Mouse (Mus musculus): ENCODE data around the gene Avpr1b. TPM values are rescaled to one million over a fixed set of nuclear protein-coding genes. Genes with fewer than 3 reads are reported as not detected.
"Not testable (repeated sequence)": the region's sequence is repeated elsewhere in the genome, so short reads cannot be mapped to it uniquely, and the experiment has no call there.

Avpr1b gene
- polyA plus RNA-seq, 1 experiment from 2014 or later = not detected

- no peak overlapping the region for H3K27ac ChIP-seq
- no peaks in the 10 kb centered on the region for H3K36me3 ChIP-seq
- WGBS = 63% methylated on average over 3 of the region's 3 CpGs
- ATAC-seq = no peak
- no peaks in the 10 kb centered on the region for H3K27me3 ChIP-seq (replicated peaks)
- no peak overlapping the region for H3K9ac ChIP-seq
- no peak overlapping the region for H3K4me2 ChIP-seq (replicated peaks)
- no peak overlapping the region for H3K4me3 ChIP-seq (replicated peaks)
- no peaks in the 10 kb centered on the region for H3K4me1 ChIP-seq (replicated peaks)
- H3K9me3 ChIP-seq = no peaks in the 10 kb centered on the region
Observed at GRCm38 (mm10) chr1:131624175-131624835, 25.3 kb downstream of the Avpr1b start.

GRCm38 (mm10) chr1:131626200-131626599, 27.2 kb downstream of the Avpr1b start:
- ATAC-seq = no peak
- Histone ChIP-seq H3K4me2 (replicated peaks) (no peak overlapping the region), H3K9ac (no peak overlapping the region), H3K4me3 (replicated peaks) (no peak overlapping the region), H3K9me3 (no peaks in the 10 kb centered on the region), H3K27ac (no peak overlapping the region), H3K36me3 (no peaks in the 10 kb centered on the region), H3K27me3 (replicated peaks) (no peaks in the 10 kb centered on the region), H3K4me1 (replicated peaks) (no peaks in the 10 kb centered on the region)
- 88% methylated on average over 6 of the region's 6 CpGs for WGBS

- H3K27me3 ChIP-seq (replicated peaks); H3K4me3 ChIP-seq (replicated peaks); H3K4me1 ChIP-seq (replicated peaks); ATAC-seq; H3K36me3 ChIP-seq; H3K4me2 ChIP-seq (replicated peaks); H3K9ac ChIP-seq; H3K9me3 ChIP-seq; H3K27ac ChIP-seq: not testable (repeated sequence)
- WGBS = 53% methylated on average over 6 of the region's 6 CpGs
Observed at GRCm38 (mm10) chr1:131632216-131632615, 33.2 kb downstream of the Avpr1b start.

DNA sequence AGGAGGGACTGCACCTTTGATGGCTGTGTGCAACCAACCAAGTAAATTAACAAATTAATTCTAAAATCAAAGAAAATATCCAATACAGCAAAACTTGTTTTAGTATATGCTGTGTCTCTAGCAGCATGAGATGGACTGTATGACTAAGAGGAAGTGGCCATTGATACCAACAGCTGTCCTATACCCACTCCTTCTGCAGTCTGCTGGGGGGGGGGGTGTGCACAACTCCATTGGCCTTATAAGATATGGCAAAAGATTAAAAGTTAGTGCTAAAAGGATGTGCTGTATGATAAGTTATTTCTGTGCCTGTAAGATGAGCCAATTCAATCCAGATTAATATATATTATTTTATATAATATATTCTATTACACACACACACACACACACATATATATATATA, 35.5 kb downstream of the Avpr1b start:
- Histone ChIP-seq H3K4me2 (replicated peaks) (no peak overlapping the region), H3K4me1 (replicated peaks) (no peaks in the 10 kb centered on the region), H3K9me3 (no peaks in the 10 kb centered on the region)

GRCm38 (mm10) chr1:131637791-131638540, 38.9 kb downstream of the Avpr1b start, which contains the start of gene Ctse:
Ctse (plus strand) TSS chr1:131638306.
- H3K9ac ChIP-seq = no peak within 1 kb of the TSS
- ATAC-seq = peak; percentile 47; the same call in 1 of the 2 replicates
- H3K4me3 ChIP-seq (replicated peaks) = no peak within 1 kb of the TSS
- H3K27ac ChIP-seq = no peak within 1 kb of the TSS
- 53% methylated on average over 9 of the region's 9 CpGs for WGBS
- H3K27me3 ChIP-seq (replicated peaks) = no peaks in the 10 kb centered on the region
- H3K4me1 ChIP-seq (replicated peaks) = no peaks in the 10 kb centered on the region
- no peaks in the 10 kb centered on the region for H3K36me3 ChIP-seq
- H3K4me2 ChIP-seq (replicated peaks) = no peak within 1 kb of the TSS
- no peaks in the 10 kb centered on the region for H3K9me3 ChIP-seq

More for the DNA sequence above, 35.5 kb downstream of the Avpr1b start:
- ATAC-seq = no peak
- H3K9ac ChIP-seq = no peak overlapping the region
- H3K4me3 ChIP-seq (replicated peaks) = no peak overlapping the region
- no peaks in the 10 kb centered on the region for H3K27me3 ChIP-seq (replicated peaks)
- no peak overlapping the region for H3K27ac ChIP-seq
- H3K36me3 ChIP-seq = no peaks in the 10 kb centered on the region

GRCm38 (mm10) chr1:131638541-131639421, 39.7 kb downstream of the Avpr1b start:
- Histone ChIP-seq H3K27me3 (replicated peaks) (no peaks in the 10 kb centered on the region), H3K27ac (no peak overlapping the region), H3K36me3 (no peaks in the 10 kb centered on the region), H3K4me1 (replicated peaks) (no peaks in the 10 kb centered on the region), H3K4me3 (replicated peaks) (no peak overlapping the region), H3K9ac (no peak overlapping the region), H3K4me2 (replicated peaks) (no peak overlapping the region), H3K9me3 (no peaks in the 10 kb centered on the region)
- 72% methylated on average over 9 of the region's 9 CpGs for WGBS
- no peak for ATAC-seq

DNA sequence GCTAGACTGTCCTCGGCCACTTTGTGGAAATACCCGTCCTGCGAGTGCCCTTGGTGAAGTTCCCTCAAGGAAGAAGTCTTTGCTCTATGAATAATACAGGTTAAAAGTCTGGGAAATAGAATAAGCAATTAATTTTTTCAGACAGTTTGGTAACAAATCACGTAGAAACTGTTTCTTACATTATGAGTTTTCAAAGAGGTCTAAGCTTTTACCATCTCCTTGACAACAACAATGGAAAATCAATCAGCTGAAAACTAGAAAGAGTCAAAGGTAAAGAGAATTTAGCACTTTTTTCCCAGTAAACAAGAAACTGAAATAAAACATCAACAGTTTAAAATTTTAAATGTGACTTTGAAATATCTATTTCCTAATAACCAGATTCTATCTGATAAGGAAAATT, 41.0 kb downstream of the Avpr1b start:
- no peak overlapping the region for H3K9ac ChIP-seq
- ATAC-seq = no peak
- no peak overlapping the region for H3K27ac ChIP-seq
- H3K36me3 ChIP-seq = no peaks in the 10 kb centered on the region
- no peak overlapping the region for H3K4me3 ChIP-seq (replicated peaks)
- no peaks in the 10 kb centered on the region for H3K27me3 ChIP-seq (replicated peaks)
- H3K4me2 ChIP-seq (replicated peaks) = no peak overlapping the region
- 84% methylated on average over 4 of the region's 4 CpGs for WGBS
- no peaks in the 10 kb centered on the region for H3K4me1 ChIP-seq (replicated peaks)
- no peaks in the 10 kb centered on the region for H3K9me3 ChIP-seq

DNA sequence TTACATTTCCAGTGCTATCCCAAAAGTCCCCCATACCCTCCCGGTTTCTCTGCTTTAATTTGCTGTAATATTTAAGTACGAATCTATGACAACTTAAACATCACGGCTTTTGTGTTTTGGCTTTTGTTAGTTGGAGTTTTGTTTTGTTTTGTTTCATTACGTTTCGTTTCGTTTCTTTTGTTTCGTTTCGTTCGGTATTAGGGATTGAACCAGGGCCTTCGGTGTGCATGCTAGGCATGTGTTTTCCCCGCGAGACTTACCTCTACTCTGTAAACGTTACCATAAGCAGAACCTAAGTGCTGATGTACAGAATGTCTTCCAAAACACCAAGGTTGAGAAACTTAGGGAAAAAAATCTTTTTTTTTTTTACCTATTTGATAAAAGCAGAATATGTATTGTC, 42.5 kb downstream of the Avpr1b start:
- no peak for ATAC-seq
- Histone ChIP-seq H3K27me3 (replicated peaks) (no peaks in the 10 kb centered on the region), H3K36me3 (no peaks in the 10 kb centered on the region), H3K4me2 (replicated peaks) (no peak overlapping the region), H3K9ac (no peak overlapping the region), H3K4me3 (replicated peaks) (no peak overlapping the region), H3K27ac (no peak overlapping the region), H3K4me1 (replicated peaks) (no peaks in the 10 kb centered on the region), H3K9me3 (no peaks in the 10 kb centered on the region)
- 93% methylated on average over 13 of the region's 13 CpGs for WGBS

DNA sequence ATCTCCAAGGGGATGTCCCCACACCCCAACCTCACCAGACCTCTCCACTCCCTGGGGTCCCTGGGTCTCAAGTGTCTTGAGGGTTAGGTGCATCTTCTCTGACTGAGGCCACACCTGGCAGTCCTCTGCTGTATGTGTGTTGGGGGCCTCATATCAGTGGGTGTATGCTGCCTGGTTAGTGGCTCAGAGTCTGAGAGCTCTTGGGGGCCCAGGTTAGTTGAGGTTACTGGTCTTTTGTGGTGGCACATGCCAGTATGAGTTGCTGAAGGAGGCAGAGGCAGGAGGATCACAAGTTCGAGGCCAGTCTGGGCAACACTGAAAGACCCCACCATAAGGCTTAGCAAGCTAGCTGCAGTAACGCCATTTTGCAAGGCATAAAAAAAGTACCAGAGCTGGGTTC, 43.2 kb downstream of the Avpr1b start:
- no peaks in the 10 kb centered on the region for H3K36me3 ChIP-seq
- no peak for ATAC-seq
- WGBS = 90% methylated on average over 2 of the region's 2 CpGs
- H3K4me1 ChIP-seq (replicated peaks) = no peaks in the 10 kb centered on the region
- no peak overlapping the region for H3K9ac ChIP-seq
- H3K4me3 ChIP-seq (replicated peaks) = no peak overlapping the region
- no peaks in the 10 kb centered on the region for H3K27me3 ChIP-seq (replicated peaks)
- no peak overlapping the region for H3K27ac ChIP-seq
- no peaks in the 10 kb centered on the region for H3K9me3 ChIP-seq
- H3K4me2 ChIP-seq (replicated peaks) = no peak overlapping the region

- H3K36me3 ChIP-seq = no peaks in the 10 kb centered on the region
- WGBS = 79% methylated on average over 12 of the region's 12 CpGs
- no peak overlapping the region for H3K4me2 ChIP-seq (replicated peaks)
- no peaks in the 10 kb centered on the region for H3K9me3 ChIP-seq
- no peaks in the 10 kb centered on the region for H3K4me1 ChIP-seq (replicated peaks)
- H3K9ac ChIP-seq = no peak overlapping the region
- no peak for ATAC-seq
- H3K4me3 ChIP-seq (replicated peaks) = no peak overlapping the region
- H3K27ac ChIP-seq = no peak overlapping the region
- no peaks in the 10 kb centered on the region for H3K27me3 ChIP-seq (replicated peaks)
Observed at GRCm38 (mm10) chr1:131652670-131653443, 53.8 kb downstream of the Avpr1b start.

- H3K36me3 ChIP-seq = no peaks in the 10 kb centered on the region
- H3K9me3 ChIP-seq = no peaks in the 10 kb centered on the region
- H3K27me3 ChIP-seq (replicated peaks) = no peaks in the 10 kb centered on the region
- no peaks in the 10 kb centered on the region for H3K4me1 ChIP-seq (replicated peaks)
- no peak overlapping the region for H3K9ac ChIP-seq
- ATAC-seq = no peak
- H3K4me3 ChIP-seq (replicated peaks) = no peak overlapping the region
- no peak overlapping the region for H3K4me2 ChIP-seq (replicated peaks)
- no peak overlapping the region for H3K27ac ChIP-seq
- 75% methylated on average over 6 of the region's 6 CpGs for WGBS
Observed at GRCm38 (mm10) chr1:131655601-131656000, 56.6 kb downstream of the Avpr1b start.

GRCm38 (mm10) chr1:131657945-131658354, 58.9 kb downstream of the Avpr1b start:
- no peak overlapping the region for H3K27ac ChIP-seq
- ATAC-seq = peak; percentile 87
- H3K36me3 ChIP-seq = no peaks in the 10 kb centered on the region
- H3K27me3 ChIP-seq (replicated peaks) = no peaks in the 10 kb centered on the region
- WGBS = 0% methylated on average over 11 of the region's 11 CpGs
- no peaks in the 10 kb centered on the region for H3K4me1 ChIP-seq (replicated peaks)
- H3K4me3 ChIP-seq (replicated peaks) = no peak overlapping the region
- peak overlapping the region; percentile 42; the same call in 1 of the 2 replicates for H3K4me2 ChIP-seq (replicated peaks)
- H3K9ac ChIP-seq = no peak overlapping the region
- H3K9me3 ChIP-seq = no peaks in the 10 kb centered on the region
